In the genomic region with DNA sequence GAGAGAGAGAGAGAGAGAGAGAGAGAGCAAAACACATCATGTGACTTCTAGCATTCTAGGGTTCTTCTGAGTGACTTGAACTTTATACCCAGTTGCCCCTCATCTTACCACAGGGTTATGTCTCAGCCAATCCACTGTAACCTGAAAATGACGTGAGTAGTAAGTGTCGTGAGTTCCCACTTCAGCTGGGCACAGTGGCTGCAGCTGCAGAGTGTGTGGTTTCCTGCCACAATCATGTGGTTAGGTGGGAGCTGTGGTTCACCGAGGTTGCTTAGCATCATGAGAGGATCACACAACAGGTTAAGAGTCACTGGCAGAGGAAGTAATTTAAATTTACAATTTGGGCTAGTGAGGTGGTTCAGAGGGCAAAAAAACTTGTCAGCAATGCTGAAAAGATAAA, we compare ENCODE assay signal across 22 mouse cellular contexts.
DNase-seq lines count a peak whose midpoint lies in the region; ATAC-seq and TF ChIP-seq lines count a peak whose summit lies in the region.
"Had no signal": no experiment of that assay in that cellular context is flagged by ENCODE, and none has a peak within 500 bp of the region (broad histone marks: within the 10 kb centered on the region; RNA-seq: fewer than 3 reads in every experiment).

No protein-coding gene starts in this region.

- H3K4me1 ChIP-seq in thymus, adult 2 months (replicated peaks; ENCODE audit: control insufficient read depth, insufficient read depth, low read length), result no peaks in the 10 kb centered on the region; the same call in 1 of the 2 replicates
- no peaks in the 10 kb centered on the region for H3K4me1 ChIP-seq in forebrain, embryonic 10.5 days
- H3K4me1 ChIP-seq: heart, embryonic 15.5 days; hindbrain, embryonic 12.5 days; intestine, embryonic 15.5 days; liver, embryonic 15.5 days; megakaryocyte, embryonic 14.5 days; neural tube, embryonic 12.5 days had no signal

- intact Hi-C loops in left cerebral cortex, postnatal 36 days (cut with DNase I), result no loop called here
- intact Hi-C loops in heart, postnatal 25 days (cut with DNase I), result no loop called here

- H3K27ac ChIP-seq in thymus, adult 2 months (ENCODE audit: control insufficient read depth, insufficient read depth, low read length), result no peak overlapping the region
- H3K27ac ChIP-seq in forebrain, embryonic 10.5 days, result no peak overlapping the region
- H3K27ac ChIP-seq: heart, adult 2 months; heart, embryonic 15.5 days; hindbrain, embryonic 12.5 days; intestine, embryonic 15.5 days; kidney, postnatal 0 days; liver, embryonic 15.5 days; neural tube, embryonic 12.5 days had no signal

- 2% methylated on average over 3 of the region's 3 CpGs for WGBS in thymus, adult 2 months
- whole genome bisulfite sequencing in forebrain, embryonic 10.5 days, result 82% methylated on average over 3 of the region's 3 CpGs

- H3K27me3 ChIP-seq in thymus, adult 2 months (ENCODE audit: control insufficient read depth, insufficient read depth, low read length), result no peaks in the 10 kb centered on the region
- H3K27me3 ChIP-seq in forebrain, embryonic 10.5 days (ENCODE audit: poor library complexity, severe bottlenecking), result no peaks in the 10 kb centered on the region
- H3K27me3 ChIP-seq: heart, embryonic 15.5 days; hindbrain, embryonic 12.5 days; intestine, embryonic 15.5 days; liver, embryonic 15.5 days; megakaryocyte, embryonic 14.5 days; neural tube, embryonic 12.5 days had no signal

- H3K9me3 ChIP-seq in forebrain, embryonic 10.5 days, result no peaks in the 10 kb centered on the region
- H3K9me3 ChIP-seq: heart, embryonic 15.5 days; hindbrain, embryonic 12.5 days; intestine, embryonic 15.5 days; liver, embryonic 15.5 days; neural tube, embryonic 12.5 days had no signal

- peak; percentile 57 for DNase-seq in 416B (ENCODE audit: low read depth)
- peak; percentile 55 for DNase-seq in thymus, adult 2 months
- DNase-seq in forebrain, embryonic 10.5 days (ENCODE audit: extremely low spot score, low spot score), result no peak
- DNase-seq in adrenal gland, postnatal 4 days (ENCODE audit: low spot score in 2 of 2), result no peak
- DNase-seq in left cerebral cortex, postnatal 36 days (ENCODE audit: low spot score in 2 of 2), result no peak
- DNase-seq in heart, postnatal 25 days (ENCODE audit: low spot score), result no peak
- DNase-seq: adrenal gland, adult 8-10 months; cerebellum, adult 11-12 months; cerebellum, postnatal 25 days; forebrain, postnatal 0 days had no signal

- TF ChIP-seq CTCF in thymus, adult 2 months (IDR thresholded peaks at IDR 0.05; ENCODE audit: borderline replicate concordance, control insufficient read depth, extremely low read depth, insufficient read depth, low read length, poor library complexity), result no peak

- TF ChIP-seq POLR2A in thymus, adult 2 months (IDR thresholded peaks at IDR 0.05; ENCODE audit: control insufficient read depth, extremely low read depth, insufficient read depth, low read length, poor library complexity), result no peak

- H3K4me3 ChIP-seq in thymus, adult 2 months (ENCODE audit: control insufficient read depth, insufficient read depth, low read length), result no peak overlapping the region
- no peak overlapping the region for H3K4me3 ChIP-seq in forebrain, embryonic 10.5 days
- H3K4me3 ChIP-seq: erythroblast, embryonic 14.5 days; heart, adult 2 months; heart, embryonic 15.5 days; hindbrain, embryonic 12.5 days; intestine, embryonic 15.5 days; liver, embryonic 15.5 days; megakaryocyte, embryonic 14.5 days; neural tube, embryonic 12.5 days had no signal

- no peaks in the 10 kb centered on the region for H3K36me3 ChIP-seq in thymus, adult 2 months (ENCODE audit: control insufficient read depth, insufficient read depth, low read length)
- no peaks in the 10 kb centered on the region for H3K36me3 ChIP-seq in forebrain, embryonic 10.5 days (replicated peaks)
- H3K36me3 ChIP-seq: heart, embryonic 15.5 days; hindbrain, embryonic 12.5 days; intestine, embryonic 15.5 days; liver, embryonic 15.5 days; neural tube, embryonic 12.5 days had no signal

- peak; percentile 79 for ATAC-seq in activated CD4-positive, CD25-positive, alpha-beta regulatory T cell, adult 4 months
- 0 out of 2 replicates have a peak, but pooled peaks have one; percentile 40 for ATAC-seq in monocyte, adult 5-6 weeks (replicated peaks; ENCODE audit: insufficient number of reproducible peaks, low FRiP score, low TSS enrichment, poor library complexity, severe bottlenecking)
- ATAC-seq: forebrain, postnatal 0 days; intestine, embryonic 15.5 days; lung, postnatal 0 days had no signal

Comparison
In these comparisons a context has a peak if more than half of its experiments do, and no peak if none do; other contexts are left out.
1. DNase-seq: peak in 416B (single experiment) and thymus, adult 2 months (single experiment); none in forebrain, embryonic 10.5 days (single experiment), adrenal gland, postnatal 4 days (0 of 2), left cerebral cortex, postnatal 36 days (0 of 2) and heart, postnatal 25 days (single experiment).